Mouse (Mus musculus) right cerebral cortex, postnatal 10 days (tissue): ENCODE measurements at regions not wholly inside any gene's neighbourhood (a gene's known extent, or its start where the extent isn't known, plus 50 kb on each side); places are given as distances from the start of the nearest gene placed in this dataset.
A peak's percentile ranks its signal among the peaks of the same experiment; 100 is the strongest.

ENCODE experiments used
- DNase-seq, 2 experiments: peaks; one replicate each; pipeline ENCODE4 v3.0.0; 2021; ENCODE audit warnings: low spot score in 2 of 2

- DNase-seq: peak; percentile 84 to 87
These were observed 300.3 kb downstream of the Abcc12 start for GRCm38 (mm10) chr8:86280093-86280721.

GRCm38 (mm10) chr8:86275699-86276098 is 304.8 kb downstream of the Abcc12 start:
- DNase-seq: no peak

- peak; percentile 68 to 81 for DNase-seq
These were observed 306.7 kb downstream of the Abcc12 start for GRCm38 (mm10) chr8:86273811-86274210.

- DNase-seq: no peak
These were observed 307.9 kb downstream of the Abcc12 start for GRCm38 (mm10) chr8:86272626-86273025.

GRCm38 (mm10) chr8:86271477-86271876 is 309.0 kb downstream of the Abcc12 start:
- peak in 1 of 2 experiments; percentile 56 for DNase-seq

- DNase-seq: peak in 1 of 2 experiments; percentile 23
These were observed 322.5 kb downstream of the Abcc12 start for GRCm38 (mm10) chr8:86258011-86258410.

- DNase-seq: peak in 1 of 2 experiments; percentile 14
These were observed 325.1 kb downstream of the Abcc12 start for GRCm38 (mm10) chr8:86255431-86255830.

- peak in 1 of 2 experiments; percentile 11 for DNase-seq
These were observed 325.8 kb downstream of the Abcc12 start for GRCm38 (mm10) chr8:86254680-86255079.

GRCm38 (mm10) chr8:86252696-86253355 is 327.7 kb downstream of the Abcc12 start:
- DNase-seq: no peak

GRCm38 (mm10) chr8:86234696-86235095 is 345.8 kb downstream of the Abcc12 start:
- no peak for DNase-seq

- peak in 1 of 2 experiments; percentile 19 for DNase-seq
These were observed 348.5 kb downstream of the Abcc12 start for GRCm38 (mm10) chr8:86231994-86232393.

- peak in 1 of 2 experiments; percentile 22 for DNase-seq
These were observed 355.6 kb downstream of the Abcc12 start for GRCm38 (mm10) chr8:86224851-86225250.

GRCm38 (mm10) chr8:86222715-86223114 is 357.8 kb downstream of the Abcc12 start:
- no peak for DNase-seq

- no peak for DNase-seq
These were observed 358.3 kb downstream of the Abcc12 start for GRCm38 (mm10) chr8:86222228-86222627.

- peak; percentile 32 to 49 for DNase-seq
These were observed 366.1 kb downstream of the Abcc12 start for GRCm38 (mm10) chr8:86214399-86214798.

GRCm38 (mm10) chr8:86212461-86212860 is 368.0 kb downstream of the Abcc12 start:
- DNase-seq: no peak

- DNase-seq: no peak
These were observed 368.1 kb downstream of the Phkb start for GRCm38 (mm10) chr8:86208812-86209262.

GRCm38 (mm10) chr8:86204421-86205229 is 363.9 kb downstream of the Phkb start:
- no peak for DNase-seq

GRCm38 (mm10) chr8:86203107-86203506 is 362.3 kb downstream of the Phkb start:
- DNase-seq: peak in 1 of 2 experiments; percentile 18

GRCm38 (mm10) chr8:86201830-86202229 is 361.1 kb downstream of the Phkb start:
- DNase-seq: peak in 1 of 2 experiments; percentile 41

GRCm38 (mm10) chr8:86192262-86192661 is 351.5 kb downstream of the Phkb start:
- no peak for DNase-seq

- DNase-seq: no peak
These were observed 343.9 kb downstream of the Phkb start for GRCm38 (mm10) chr8:86184671-86185070.
